Mouse (Mus musculus): ENCODE results near the gene Cep57l1. TPM values are rescaled to one million over a fixed set of nuclear protein-coding genes. Genes with fewer than 3 reads are reported as not detected.

The Cep57l1 gene
- polyA plus RNA-seq, 1 experiment from 2014 or later = 26.0 TPM

GRCm38 (mm10) chr10:41810564-41811455 lies 1.1 kb upstream of the Cep57l1 start:
- H3K27ac ChIP-seq = peak overlapping the region; percentile 95
- H3K36me3 ChIP-seq (replicated peaks) = no peaks in the 10 kb centered on the region
- H3K4me1 ChIP-seq = peaks cover 37% of the 10 kb centered on the region
- H3K9ac ChIP-seq = peak overlapping the region; percentile 74
- no peaks in the 10 kb centered on the region for H3K27me3 ChIP-seq
- peak overlapping the region; percentile 75 for H3K4me3 ChIP-seq (replicated peaks)
- H3K4me2 ChIP-seq = peak overlapping the region; percentile 64
- H3K9me3 ChIP-seq = no peaks in the 10 kb centered on the region
- under 1% methylated on average over 36 of the region's 36 CpGs for WGBS
- ATAC-seq (ENCODE audit: low FRiP score) = no peak

GRCm38 (mm10) chr10:41809080-41809770 lies 446 bp downstream of the Cep57l1 start:
- peak; percentile 79 for ATAC-seq (ENCODE audit: low FRiP score)
- no peaks in the 10 kb centered on the region for H3K9me3 ChIP-seq
- H3K4me1 ChIP-seq = peaks cover 34% of the 10 kb centered on the region
- H3K27me3 ChIP-seq = no peaks in the 10 kb centered on the region
- H3K4me3 ChIP-seq (replicated peaks) = peak overlapping the region; percentile 75
- H3K27ac ChIP-seq = peak overlapping the region; percentile 95
- peak overlapping the region; percentile 64 for H3K4me2 ChIP-seq
- WGBS = 3% methylated on average over 25 of the region's 25 CpGs
- H3K36me3 ChIP-seq (replicated peaks) = no peaks in the 10 kb centered on the region
- peak overlapping the region; percentile 74 for H3K9ac ChIP-seq

- H3K9me3 ChIP-seq = peaks cover 23% of the 10 kb centered on the region
- H3K4me3 ChIP-seq (replicated peaks) = no peak overlapping the region
- no peak overlapping the region for H3K4me2 ChIP-seq
- H3K36me3 ChIP-seq (replicated peaks) = peaks cover 20% of the 10 kb centered on the region
- H3K4me1 ChIP-seq = peaks cover 3% of the 10 kb centered on the region; the same call in 1 of the 2 replicates
- WGBS = 97% methylated on average over 2 of the region's 2 CpGs
- no peak overlapping the region for H3K27ac ChIP-seq
- no peaks in the 10 kb centered on the region for H3K27me3 ChIP-seq
- H3K9ac ChIP-seq = no peak overlapping the region
- no peak for ATAC-seq (ENCODE audit: low FRiP score)
These were observed 3.8 kb downstream of the Cep57l1 start for GRCm38 (mm10) chr10:41805729-41806355.

- peaks cover 23% of the 10 kb centered on the region for H3K9me3 ChIP-seq
- H3K9ac ChIP-seq = no peak overlapping the region
- no peak overlapping the region for H3K4me3 ChIP-seq (replicated peaks)
- H3K27ac ChIP-seq = no peak overlapping the region
- H3K27me3 ChIP-seq = no peaks in the 10 kb centered on the region
- peaks cover 31% of the 10 kb centered on the region for H3K36me3 ChIP-seq (replicated peaks)
- peaks cover 3% of the 10 kb centered on the region; the same call in 1 of the 2 replicates for H3K4me1 ChIP-seq
- no peak for ATAC-seq (ENCODE audit: low FRiP score)
- no peak overlapping the region for H3K4me2 ChIP-seq
- 85% methylated on average over 3 of the region's 3 CpGs for whole genome bisulfite sequencing
These were observed 5.0 kb downstream of the Cep57l1 start for GRCm38 (mm10) chr10:41804711-41805110.

GRCm38 (mm10) chr10:41803467-41803866 lies 6.2 kb downstream of the Cep57l1 start:
- Histone ChIP-seq H3K27ac (no peak overlapping the region), H3K9me3 (peaks cover 23% of the 10 kb centered on the region), H3K4me1 (peaks cover 1% of the 10 kb centered on the region; the same call in 1 of the 2 replicates), H3K9ac (no peak overlapping the region), H3K4me3 (replicated peaks) (no peak overlapping the region), H3K36me3 (replicated peaks) (peaks cover 42% of the 10 kb centered on the region), H3K4me2 (no peak overlapping the region), H3K27me3 (no peaks in the 10 kb centered on the region)
- 95% methylated on average over 8 of the region's 8 CpGs for WGBS
- ATAC-seq (ENCODE audit: low FRiP score) = no peak

- Histone ChIP-seq H3K4me2 (no peak overlapping the region), H3K36me3 (replicated peaks) (peaks cover 56% of the 10 kb centered on the region), H3K4me3 (replicated peaks) (no peak overlapping the region), H3K4me1 (no peaks in the 10 kb centered on the region), H3K27me3 (no peaks in the 10 kb centered on the region), H3K9ac (no peak overlapping the region), H3K27ac (no peak overlapping the region), H3K9me3 (peaks cover 28% of the 10 kb centered on the region)
- WGBS = 97% methylated on average over 8 of the region's 8 CpGs
- no peak for ATAC-seq (ENCODE audit: low FRiP score)
These were observed 12.4 kb downstream of the Cep57l1 start for GRCm38 (mm10) chr10:41797253-41797652.

GRCm38 (mm10) chr10:41792375-41792774 lies 17.3 kb downstream of the Cep57l1 start:
- Histone ChIP-seq H3K9me3 (peaks cover 8% of the 10 kb centered on the region; the same call in 1 of the 2 replicates), H3K27ac (no peak overlapping the region), H3K4me2 (no peak overlapping the region), H3K27me3 (no peaks in the 10 kb centered on the region), H3K4me3 (replicated peaks) (no peak overlapping the region), H3K36me3 (replicated peaks) (peaks cover 9% of the 10 kb centered on the region), H3K4me1 (no peaks in the 10 kb centered on the region), H3K9ac (no peak overlapping the region)
- ATAC-seq (ENCODE audit: low FRiP score) = no peak
- 89% methylated on average over 6 of the region's 6 CpGs for WGBS

GRCm38 (mm10) chr10:41767254-41767653 lies 42.4 kb downstream of the Cep57l1 start:
- Histone ChIP-seq H3K36me3 (replicated peaks) (no peaks in the 10 kb centered on the region), H3K4me1 (no peaks in the 10 kb centered on the region), H3K9ac (no peak overlapping the region), H3K9me3 (no peaks in the 10 kb centered on the region), H3K4me3 (replicated peaks) (no peak overlapping the region), H3K4me2 (no peak overlapping the region), H3K27me3 (no peaks in the 10 kb centered on the region), H3K27ac (no peak overlapping the region)
- no peak for ATAC-seq (ENCODE audit: low FRiP score)
- WGBS = 92% methylated on average over 6 of the region's 6 CpGs

- Histone ChIP-seq H3K27ac (no peak overlapping the region), H3K9ac (no peak overlapping the region), H3K9me3 (no peaks in the 10 kb centered on the region), H3K27me3 (no peaks in the 10 kb centered on the region), H3K4me2 (no peak overlapping the region), H3K36me3 (replicated peaks) (no peaks in the 10 kb centered on the region), H3K4me1 (no peaks in the 10 kb centered on the region), H3K4me3 (replicated peaks) (no peak overlapping the region)
- no peak for ATAC-seq (ENCODE audit: low FRiP score)
- WGBS = 89% methylated on average over 4 of the region's 4 CpGs
These were observed 43.4 kb downstream of the Cep57l1 start for GRCm38 (mm10) chr10:41766280-41766679.

- no peaks in the 10 kb centered on the region for H3K27me3 ChIP-seq
- no peak for ATAC-seq (ENCODE audit: low FRiP score)
- no peaks in the 10 kb centered on the region for H3K9me3 ChIP-seq
- no peaks in the 10 kb centered on the region for H3K4me1 ChIP-seq
- H3K36me3 ChIP-seq (replicated peaks) = no peaks in the 10 kb centered on the region
- H3K4me3 ChIP-seq (replicated peaks) = no peak overlapping the region
- no peak overlapping the region for H3K4me2 ChIP-seq
- no peak overlapping the region for H3K9ac ChIP-seq
- WGBS = 93% methylated on average over 4 of the region's 4 CpGs
- no peak overlapping the region for H3K27ac ChIP-seq
These were observed 44.1 kb downstream of the Cep57l1 start for GRCm38 (mm10) chr10:41765586-41765985.

- Histone ChIP-seq H3K9me3 (no peaks in the 10 kb centered on the region), H3K27me3 (no peaks in the 10 kb centered on the region), H3K36me3 (replicated peaks) (no peaks in the 10 kb centered on the region), H3K9ac (no peak overlapping the region), H3K4me2 (no peak overlapping the region), H3K27ac (no peak overlapping the region), H3K4me1 (no peaks in the 10 kb centered on the region), H3K4me3 (replicated peaks) (no peak overlapping the region)
- WGBS = 81% methylated on average over 3 of the region's 3 CpGs
- ATAC-seq (ENCODE audit: low FRiP score) = no peak
These were observed 45.8 kb downstream of the Cep57l1 start for GRCm38 (mm10) chr10:41763741-41764385.

GRCm38 (mm10) chr10:41760866-41761265 lies 48.8 kb downstream of the Cep57l1 start:
- 77% methylated on average over 3 of the region's 3 CpGs for WGBS
- Histone ChIP-seq H3K27me3 (no peaks in the 10 kb centered on the region), H3K27ac (no peak overlapping the region), H3K4me2 (no peak overlapping the region), H3K9me3 (no peaks in the 10 kb centered on the region), H3K36me3 (replicated peaks) (no peaks in the 10 kb centered on the region), H3K4me3 (replicated peaks) (no peak overlapping the region), H3K4me1 (no peaks in the 10 kb centered on the region), H3K9ac (no peak overlapping the region)
- no peak for ATAC-seq (ENCODE audit: low FRiP score)
